ENCODE assay signal across 18 mouse cellular contexts in the genomic region with DNA sequence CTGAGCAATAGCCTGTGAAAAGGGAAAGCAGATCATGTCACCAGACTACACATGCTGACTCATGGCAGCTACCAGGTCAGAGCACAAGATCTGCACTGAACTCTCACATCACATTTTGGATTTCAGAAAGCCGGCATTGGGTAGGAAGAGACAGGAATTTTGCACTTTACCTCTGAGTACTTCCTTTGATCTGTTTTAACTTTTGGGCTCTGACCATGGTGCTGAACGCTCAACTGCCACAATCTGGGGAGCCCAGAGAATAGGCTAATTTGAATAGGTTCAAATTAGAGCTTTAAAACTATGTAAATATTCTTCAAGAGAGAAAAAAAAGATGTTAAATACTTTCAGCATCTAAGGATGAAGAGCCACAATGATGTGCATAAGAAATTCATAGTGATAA.
A peak's percentile ranks its signal among the peaks of the same experiment; 100 is the strongest.
DNase-seq lines count a peak whose midpoint lies in the region; ATAC-seq and TF ChIP-seq lines count a peak whose summit lies in the region.
"Had no signal": no experiment of that assay in that cellular context is flagged by ENCODE, and none has a peak within 500 bp of the region (broad histone marks: within the 10 kb centered on the region; RNA-seq: fewer than 3 reads in every experiment).

No protein-coding gene starts in this region.

- H3K9ac ChIP-seq in limb, embryonic 11.5 days (ENCODE audit: low read length): no peak overlapping the region
- H3K9ac ChIP-seq in midbrain, embryonic 13.5 days (replicated peaks): no peak overlapping the region
- H3K9ac ChIP-seq in lung, postnatal 0 days (replicated peaks; ENCODE audit: low read depth): no peak overlapping the region
- H3K9ac ChIP-seq: embryonic facial prominence, embryonic 15.5 days; forebrain, embryonic 13.5 days; liver, embryonic 13.5 days; midbrain, embryonic 15.5 days had no signal

- no peaks in the 10 kb centered on the region for H3K4me1 ChIP-seq in limb, embryonic 11.5 days (ENCODE audit: control insufficient read depth, insufficient read depth, low read length)
- H3K4me1 ChIP-seq in midbrain, embryonic 13.5 days (replicated peaks): no peaks in the 10 kb centered on the region
- no peaks in the 10 kb centered on the region for H3K4me1 ChIP-seq in lung, postnatal 0 days (ENCODE audit: insufficient read depth, low read depth, low read length)
- H3K4me1 ChIP-seq: embryonic facial prominence, embryonic 15.5 days; forebrain, embryonic 13.5 days; liver, embryonic 13.5 days; midbrain, embryonic 15.5 days had no signal

- no peaks in the 10 kb centered on the region for H3K27me3 ChIP-seq in limb, embryonic 11.5 days (ENCODE audit: control insufficient read depth, insufficient read depth, low read length)
- H3K27me3 ChIP-seq in midbrain, embryonic 13.5 days: no peaks in the 10 kb centered on the region
- H3K27me3 ChIP-seq in lung, postnatal 0 days (replicated peaks; ENCODE audit: insufficient read depth, low read length): no peaks in the 10 kb centered on the region
- H3K27me3 ChIP-seq: embryonic facial prominence, embryonic 15.5 days; forebrain, embryonic 13.5 days; liver, embryonic 13.5 days; midbrain, embryonic 15.5 days had no signal

- H3K4me3 ChIP-seq in limb, embryonic 11.5 days (ENCODE audit: low read depth, low read length): no peak overlapping the region
- H3K4me3 ChIP-seq in midbrain, embryonic 13.5 days (replicated peaks): no peak overlapping the region
- no peak overlapping the region for H3K4me3 ChIP-seq in lung, postnatal 0 days (ENCODE audit: low read depth, low read length)
- H3K4me3 ChIP-seq: embryonic facial prominence, embryonic 15.5 days; forebrain, embryonic 13.5 days; left cerebral cortex, adult 2 months; liver, embryonic 13.5 days; midbrain, embryonic 15.5 days had no signal

- no peak for TF ChIP-seq EP300 in lung, postnatal 0 days (IDR thresholded peaks at IDR 0.05)

- peak; percentile 29 to 43 for DNase-seq in kidney, postnatal 4 days
- no peak for DNase-seq in kidney, postnatal 14 days
- peak; percentile 3 for DNase-seq in Muller cell, postnatal 12 days (ENCODE audit: inconsistent ontology term)
- peak; percentile 62 for DNase-seq in embryo, embryonic 10 days (ENCODE audit: low spot score)
- peak; percentile 58 for DNase-seq in limb, embryonic 11.5 days (ENCODE audit: low spot score)
- DNase-seq in lung, postnatal 0 days (ENCODE audit: low spot score): no peak
- DNase-seq: cerebellum, adult 9-10 months; gastrocnemius, postnatal 14 days; heart, postnatal 36 days; liver, embryonic 13.5 days; lung, postnatal 14 days had no signal

- no peaks in the 10 kb centered on the region for H3K9me3 ChIP-seq in limb, embryonic 11.5 days (ENCODE audit: control insufficient read depth, low read length)
- H3K9me3 ChIP-seq in midbrain, embryonic 13.5 days: no peaks in the 10 kb centered on the region
- H3K9me3 ChIP-seq in lung, postnatal 0 days (ENCODE audit: low read length): no peaks in the 10 kb centered on the region
- H3K9me3 ChIP-seq: embryonic facial prominence, embryonic 15.5 days; forebrain, embryonic 13.5 days; liver, embryonic 13.5 days; midbrain, embryonic 15.5 days had no signal

- no peak for TF ChIP-seq CTCF in lung, postnatal 0 days (IDR thresholded peaks at IDR 0.05)

- no peak overlapping the region for H3K27ac ChIP-seq in limb, embryonic 11.5 days (replicated peaks; ENCODE audit: low read depth, low read length)
- H3K27ac ChIP-seq in midbrain, embryonic 13.5 days: no peak overlapping the region
- H3K27ac ChIP-seq in lung, postnatal 0 days (ENCODE audit: low read length): no peak overlapping the region
- H3K27ac ChIP-seq: embryonic facial prominence, embryonic 15.5 days; forebrain, embryonic 13.5 days; left cerebral cortex, adult 2 months; liver, embryonic 13.5 days; midbrain, embryonic 15.5 days had no signal

- H3K36me3 ChIP-seq in limb, embryonic 11.5 days (ENCODE audit: control insufficient read depth, insufficient read depth, low read length): no peaks in the 10 kb centered on the region
- no peaks in the 10 kb centered on the region for H3K36me3 ChIP-seq in midbrain, embryonic 13.5 days
- H3K36me3 ChIP-seq in lung, postnatal 0 days (ENCODE audit: insufficient read depth, low read length): no peaks in the 10 kb centered on the region
- H3K36me3 ChIP-seq: embryonic facial prominence, embryonic 15.5 days; liver, embryonic 13.5 days; midbrain, embryonic 15.5 days had no signal

- WGBS in limb, embryonic 11.5 days: 27% methylated on average over 2 of the region's 2 CpGs
- 42% methylated on average over 2 of the region's 2 CpGs for WGBS in midbrain, embryonic 13.5 days
- 21% methylated on average over 2 of the region's 2 CpGs for WGBS in lung, postnatal 0 days

- H3K4me2 ChIP-seq in limb, embryonic 11.5 days (ENCODE audit: low read depth, severe bottlenecking): no peak overlapping the region
- H3K4me2 ChIP-seq in midbrain, embryonic 13.5 days (replicated peaks): no peak overlapping the region
- H3K4me2 ChIP-seq in lung, postnatal 0 days (replicated peaks; ENCODE audit: low read depth, low read length): no peak overlapping the region
- H3K4me2 ChIP-seq: embryonic facial prominence, embryonic 15.5 days; forebrain, embryonic 13.5 days; heart, embryonic 11.5 days; liver, embryonic 13.5 days; midbrain, embryonic 15.5 days had no signal

- no peak for ATAC-seq in limb, embryonic 11.5 days (ENCODE audit: insufficient number of reproducible peaks, low FRiP score, low TSS enrichment, low read depth)
- ATAC-seq in midbrain, embryonic 13.5 days: no peak
- ATAC-seq in lung, postnatal 0 days: no peak
- ATAC-seq: forebrain, embryonic 13.5 days; intestine, postnatal 0 days; midbrain, embryonic 15.5 days had no signal

Comparison
In these comparisons a context has a peak if more than half of its experiments do, and no peak if none do; other contexts are left out.
1. DNase-seq: peak in kidney, postnatal 4 days (2 of 2), Muller cell, postnatal 12 days (single experiment), embryo, embryonic 10 days (single experiment) and limb, embryonic 11.5 days (single experiment); none in kidney, postnatal 14 days (single experiment) and lung, postnatal 0 days (single experiment).